Mouse (Mus musculus) frontal cortex, postnatal 36 days (tissue): ENCODE measurements at regions not wholly inside any gene's neighbourhood (a gene's known extent, or its start where the extent isn't known, plus 50 kb on each side); places are given as distances from the start of the nearest gene placed in this dataset.

Experiments used
- DNase-seq, 2 experiments: peaks; one replicate each; pipeline ENCODE4 v3.0.0; 2022; ENCODE audit warnings: low spot score in 2 of 2

DNA sequence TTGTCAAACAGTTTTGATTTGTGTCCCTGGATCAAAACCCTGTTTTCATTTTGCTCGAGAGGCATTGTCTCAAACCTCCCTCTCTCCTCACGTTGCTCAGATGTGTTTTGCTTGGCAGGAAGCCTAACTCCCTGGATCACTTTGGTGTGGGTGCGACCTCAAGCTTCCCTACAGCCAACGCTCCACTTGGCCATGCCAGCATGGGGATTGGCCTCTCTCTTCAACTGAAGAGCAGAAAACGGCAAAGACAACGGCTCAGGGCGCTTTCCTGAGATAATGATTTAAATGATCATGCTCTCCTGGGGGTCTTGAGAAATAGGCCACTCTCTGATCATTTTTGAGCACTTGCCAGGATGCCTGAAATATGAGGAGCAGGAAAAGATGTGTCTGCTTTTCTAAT is 730.1 kb downstream of the Slc4a3 start:
- no peak for DNase-seq

DNA sequence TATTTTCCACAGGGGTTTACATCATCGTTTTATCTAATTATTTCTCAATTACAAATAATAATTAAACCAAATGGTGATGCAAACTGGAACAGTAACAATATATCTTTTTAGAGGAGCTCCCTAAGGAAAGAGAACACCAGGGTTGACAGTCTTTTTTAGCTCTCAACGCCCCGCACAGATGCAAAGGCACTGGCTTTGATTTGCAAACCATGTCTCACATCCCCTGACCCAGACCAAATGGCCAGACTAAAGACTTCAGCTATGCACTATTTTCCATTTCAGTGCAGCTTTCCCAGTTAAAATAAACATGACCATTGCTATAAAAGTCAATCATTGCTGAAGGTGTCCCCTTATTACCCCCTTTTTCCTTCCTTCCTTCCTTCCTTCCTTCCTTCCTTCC is 730.6 kb downstream of the Slc4a3 start:
- no peak for DNase-seq

DNA sequence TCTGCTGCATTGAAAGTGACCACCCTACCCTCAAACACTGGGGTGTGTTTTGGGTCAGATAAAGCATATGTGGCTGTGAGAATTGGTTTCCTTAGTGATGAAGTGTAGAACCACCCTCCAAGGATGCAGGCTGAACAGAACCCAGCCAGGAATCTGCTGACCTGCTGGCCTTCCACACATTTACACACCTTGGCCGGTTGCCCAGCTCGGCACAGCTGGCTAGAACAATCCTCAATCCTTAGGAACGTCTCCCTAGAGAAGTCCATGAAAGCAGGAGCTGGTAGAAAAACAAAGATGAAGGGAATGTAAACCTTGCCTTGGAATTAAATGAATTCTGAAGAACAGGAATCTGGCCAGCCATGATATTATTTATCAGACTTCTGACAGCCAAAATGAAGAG is 737.3 kb downstream of the Slc4a3 start:
- no peak for DNase-seq

GRCm38 (mm10) chr1:76322943-76323559 is 777.0 kb downstream of the Slc4a3 start:
- DNase-seq = no peak

DNA sequence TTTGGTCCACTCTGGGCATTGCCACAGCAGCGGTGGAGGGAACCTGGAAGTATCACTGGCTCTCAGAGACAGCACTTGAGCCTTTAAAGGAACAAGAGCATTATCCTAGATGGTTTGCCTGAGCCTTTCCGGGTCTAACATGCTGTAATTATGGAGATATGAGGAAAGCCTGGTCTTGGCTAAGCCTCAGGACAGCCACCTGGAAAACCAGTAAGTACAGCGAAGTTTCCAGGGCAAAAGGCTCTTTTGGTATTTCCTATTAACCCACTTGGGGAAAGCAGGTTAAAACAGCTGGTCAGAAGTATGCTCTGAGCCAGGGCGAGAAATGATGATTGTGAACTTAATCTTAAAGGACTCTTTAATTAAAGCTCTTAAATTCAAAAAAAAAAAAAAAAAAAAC is 777.5 kb downstream of the Slc4a3 start:
- DNase-seq = no peak

GRCm38 (mm10) chr1:76336011-76336410 is 789.9 kb downstream of the Slc4a3 start:
- no peak for DNase-seq

DNA sequence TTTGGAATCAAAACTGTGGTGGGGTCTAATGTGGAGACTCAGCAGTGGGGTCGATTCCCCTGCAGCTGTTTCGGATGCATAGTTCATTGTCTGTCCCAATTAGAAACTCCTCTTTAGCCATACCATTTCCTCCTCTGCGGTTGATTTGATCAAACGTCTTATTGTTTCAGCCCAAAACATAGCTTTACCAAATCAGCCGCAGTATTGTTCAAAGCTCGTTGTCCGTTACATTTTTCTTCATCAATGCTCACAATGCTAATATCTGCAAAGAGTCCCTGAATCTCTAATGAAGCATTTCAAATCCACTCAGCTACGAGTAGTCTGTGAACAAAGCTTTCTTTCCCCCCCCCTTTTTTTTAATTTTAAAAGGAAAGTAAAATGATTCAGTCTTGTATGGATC is 816.0 kb downstream of the Slc4a3 start:
- no peak for DNase-seq

DNA sequence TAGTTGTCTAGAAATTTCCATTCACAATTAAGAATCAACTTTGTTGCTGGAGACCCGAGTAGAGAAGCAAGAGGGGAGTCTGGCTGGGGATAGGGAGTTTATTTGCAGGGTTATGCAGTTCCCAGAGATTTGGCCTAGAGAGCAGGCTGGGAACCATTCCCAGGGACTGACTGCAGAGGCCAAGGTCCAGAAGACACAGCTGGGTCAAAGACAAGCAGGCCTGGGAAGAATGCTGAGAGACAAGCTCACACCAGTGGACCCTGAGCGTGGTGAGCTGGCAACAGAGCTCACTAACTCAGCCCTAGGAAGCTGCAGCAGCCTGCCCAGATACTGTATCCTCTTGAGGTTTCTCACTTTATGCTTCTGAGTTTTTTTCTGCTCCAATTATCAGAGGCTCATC is 827.9 kb downstream of the Slc4a3 start:
- DNase-seq = no peak

GRCm38 (mm10) chr1:76378154-76378553 is 832.1 kb downstream of the Slc4a3 start:
- DNase-seq = no peak

DNA sequence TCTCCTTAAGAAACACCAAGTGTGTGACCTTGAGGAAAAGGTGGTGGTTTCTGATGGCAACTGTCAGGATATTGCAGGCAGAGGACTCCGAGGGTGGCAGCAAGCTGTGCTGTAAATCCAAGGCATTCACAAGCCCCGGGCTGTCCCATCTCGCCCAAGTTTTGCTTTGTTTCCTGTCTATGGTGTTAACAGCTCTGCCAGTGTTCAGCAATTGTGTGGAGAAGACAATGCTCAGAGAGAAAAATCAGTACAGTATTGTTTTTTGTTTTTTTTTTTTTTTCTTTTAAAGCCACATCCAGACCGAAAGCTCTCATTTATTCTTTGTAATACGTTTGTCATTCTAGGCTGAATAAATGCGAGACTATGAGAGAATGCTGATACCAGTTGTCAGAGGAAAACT is 846.5 kb downstream of the Slc4a3 start:
- no peak for DNase-seq

GRCm38 (mm10) chr1:76394038-76394437 is 848.0 kb downstream of the Slc4a3 start:
- no peak for DNase-seq

- no peak for DNase-seq
Observed at GRCm38 (mm10) chr1:76402854-76403253, 856.8 kb downstream of the Slc4a3 start.

GRCm38 (mm10) chr1:76404003-76404402 is 857.9 kb downstream of the Slc4a3 start:
- no peak for DNase-seq

DNA sequence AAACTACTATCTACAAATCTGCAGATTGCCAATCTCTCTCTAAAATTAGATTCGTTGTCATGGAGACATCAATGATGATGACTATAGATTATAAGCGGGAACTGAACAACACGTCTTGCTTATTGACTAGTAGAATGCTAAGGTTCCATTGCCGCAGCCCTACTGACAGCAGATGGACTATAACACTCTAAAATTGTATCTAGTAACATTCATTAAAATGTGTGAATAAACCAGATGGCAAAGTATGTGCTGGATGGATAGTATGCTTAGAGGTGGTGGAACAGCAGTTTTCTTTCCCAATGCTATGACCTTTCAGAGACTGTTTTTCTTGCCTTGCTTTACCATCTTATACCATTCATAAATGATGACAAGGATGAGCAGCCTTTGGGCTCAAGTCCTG is 864.7 kb downstream of the Slc4a3 start:
- DNase-seq = peak in 1 of 2 experiments; percentile 15

DNA sequence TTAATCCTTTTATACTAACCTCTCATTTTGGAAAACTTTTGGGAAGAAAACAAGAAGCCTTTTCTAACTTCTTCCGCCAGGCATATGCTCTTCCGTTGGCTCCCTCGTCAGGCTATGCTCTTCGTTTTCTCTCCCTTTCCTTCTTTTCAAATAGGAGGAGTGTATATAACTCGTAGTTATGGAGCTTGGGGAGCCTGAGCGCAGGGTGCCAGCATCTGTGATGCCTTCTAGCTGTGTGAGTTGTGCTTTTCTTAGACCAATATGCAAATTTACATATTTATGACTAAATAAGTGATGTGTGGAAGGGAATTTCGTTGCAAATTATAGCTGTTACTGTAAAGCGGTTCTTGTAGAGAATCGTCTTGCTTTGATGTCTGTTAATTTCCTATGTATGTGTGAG is 874.5 kb downstream of the Slc4a3 start:
- DNase-seq = peak; percentile 17 to 28

DNA sequence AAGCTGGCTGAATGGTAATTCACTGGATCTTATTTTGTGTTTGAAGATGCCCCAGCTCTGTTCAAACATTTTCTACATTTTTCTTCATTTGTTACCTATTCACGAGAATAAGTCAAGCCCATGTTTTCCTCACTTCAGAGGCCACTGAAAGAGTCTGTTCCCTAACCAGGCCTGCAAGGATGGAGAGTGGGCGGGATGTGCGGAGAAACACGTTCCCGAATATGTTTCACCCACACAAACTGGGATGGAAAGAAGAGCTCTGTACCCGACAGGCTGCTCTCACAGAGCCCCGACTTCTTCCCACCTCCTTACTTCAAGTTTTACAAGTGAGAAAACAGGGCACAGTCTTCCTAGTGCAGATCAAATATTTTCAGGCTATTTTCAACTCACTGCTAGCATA is 881.4 kb downstream of the Slc4a3 start:
- DNase-seq = peak; percentile 63 to 79

DNA sequence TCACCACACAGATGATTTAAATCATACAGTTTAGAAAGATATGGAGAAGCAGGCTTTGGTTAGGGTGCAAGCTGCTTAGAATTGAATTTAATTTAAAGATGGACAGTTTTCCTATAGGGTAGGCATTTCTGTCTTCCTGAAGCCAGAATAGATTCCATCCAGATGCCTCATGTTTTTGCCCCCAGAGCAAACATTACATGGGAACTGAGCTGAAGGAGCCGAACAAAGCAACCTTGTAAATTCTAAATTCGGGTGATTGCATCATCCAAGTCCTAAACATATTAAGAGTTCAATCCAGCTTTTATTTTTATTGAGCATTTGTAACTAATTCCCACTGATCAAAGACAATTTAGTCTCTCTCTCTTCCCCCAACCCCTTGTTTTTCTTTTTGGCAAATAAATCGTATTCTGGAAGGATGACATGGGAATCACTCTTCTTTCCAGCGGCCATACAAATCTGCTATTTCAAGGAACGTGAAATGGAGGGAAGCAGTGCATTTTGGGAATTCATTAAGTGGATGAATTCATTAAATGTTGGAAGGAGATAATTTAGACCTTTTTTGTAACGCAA is 884.1 kb downstream of the Slc4a3 start:
- no peak for DNase-seq

GRCm38 (mm10) chr1:76433481-76433941 is 887.4 kb downstream of the Slc4a3 start:
- DNase-seq = no peak

DNA sequence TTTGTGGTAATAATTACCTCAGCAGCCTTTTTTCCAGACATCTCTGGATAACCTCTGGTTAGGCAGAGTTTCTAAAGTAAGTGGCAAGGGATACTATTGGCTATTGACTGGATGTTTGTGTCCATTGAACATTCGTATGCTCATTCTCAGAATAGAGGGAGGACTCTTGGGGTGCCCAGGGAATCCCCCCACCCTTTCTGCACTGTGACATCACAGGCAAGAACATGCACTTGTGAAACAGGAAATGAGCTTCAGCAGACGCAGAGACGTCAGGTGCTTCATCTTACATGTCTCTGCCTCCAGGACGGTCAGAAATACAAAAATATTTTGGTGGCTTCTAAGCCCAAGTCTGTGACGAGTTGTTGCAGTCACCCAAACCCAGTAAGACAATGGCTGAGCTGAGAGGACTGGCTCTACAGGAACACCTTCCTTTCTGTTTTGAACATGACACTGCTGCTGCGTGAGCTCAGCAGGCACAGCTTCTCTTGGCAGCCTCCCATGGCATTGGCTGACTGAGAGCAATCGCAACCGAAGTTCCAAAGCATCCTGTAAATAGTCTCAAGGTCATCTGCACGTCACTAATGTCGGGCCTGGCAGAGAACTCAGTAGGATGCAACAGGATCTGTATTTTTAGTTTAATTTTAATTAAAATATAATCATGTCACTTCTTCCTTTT is 904.6 kb downstream of the Slc4a3 start:
- DNase-seq = no peak

GRCm38 (mm10) chr1:76453160-76453710 is 907.2 kb downstream of the Slc4a3 start:
- no peak for DNase-seq

- DNase-seq = peak in 1 of 2 experiments; percentile 59
Observed at GRCm38 (mm10) chr1:76466562-76466961, 920.5 kb downstream of the Slc4a3 start.

GRCm38 (mm10) chr1:76484193-76484592 is 938.1 kb downstream of the Slc4a3 start:
- peak; percentile 60 to 87 for DNase-seq

DNA sequence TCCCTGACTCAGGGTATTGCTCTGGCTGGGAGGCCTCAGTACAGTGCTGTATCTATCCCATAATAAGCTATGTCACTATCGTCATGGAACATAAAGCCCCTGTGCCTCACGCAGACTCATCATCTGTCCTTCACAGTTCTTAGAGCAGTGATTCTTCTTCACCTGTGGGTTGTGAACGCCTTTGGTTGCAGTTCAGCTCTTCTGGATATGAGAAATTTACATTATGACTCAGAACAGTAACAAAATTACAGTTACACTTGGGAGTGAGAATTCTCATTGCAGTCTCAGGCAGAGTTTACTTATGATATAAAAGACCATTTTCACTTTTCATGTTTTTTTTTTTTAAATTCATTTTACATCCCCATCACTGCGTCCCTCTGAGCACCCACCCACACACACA is 941.4 kb downstream of the Slc4a3 start:
- DNase-seq = no peak
